Mouse (Mus musculus) stomach, postnatal 0 days (tissue): ENCODE measurements around the gene Igdcc3.

Experiments
- CTCF ChIP-seq: IDR thresholded peaks from 2 replicates; pipeline ENCODE4 v1.5.1; 2016; ENCODE audit warnings: antibody characterized with exemption, low read depth, mild to moderate bottlenecking, moderate library complexity
- EP300 ChIP-seq: optimal IDR thresholded peaks from 2 replicates; pipeline ENCODE3; 2016; ENCODE audit warnings: antibody characterized with exemption

DNA sequence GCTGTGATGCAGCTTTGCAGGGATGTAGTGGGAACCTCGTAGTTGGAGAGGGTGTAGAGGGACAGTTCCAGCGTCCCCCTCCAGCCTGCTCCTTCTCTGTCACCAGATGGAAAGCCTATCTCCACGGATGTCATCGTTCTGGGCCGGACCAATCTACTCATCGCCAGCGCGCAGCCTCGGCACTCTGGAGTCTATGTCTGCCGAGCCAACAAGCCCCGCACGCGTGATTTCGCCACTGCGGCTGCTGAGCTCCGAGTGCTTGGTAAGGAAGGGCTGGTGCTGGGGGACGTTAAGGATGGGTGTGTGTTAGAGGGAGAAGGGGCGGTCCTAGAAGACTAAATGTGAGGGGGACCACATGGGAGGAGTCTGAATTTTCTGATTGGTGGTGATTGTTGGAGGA lies 18.4 kb upstream of the Igdcc3 start:
- TF ChIP-seq EP300 (no peak), CTCF (no peak)
